Mouse (Mus musculus) liver, embryonic 14.5 days (tissue): ENCODE data around the gene Pla2g4d. TPM values are rescaled to one million over a fixed set of nuclear protein-coding genes. Genes with fewer than 3 reads are reported as not detected.

Experiments
- ATAC-seq: fragments of 200-750 bp; cut with Nextera tagmentation; 2 replicates; pipeline ENCODE4 v1.8.0; 2017; ENCODE audit warnings: moderate number of reproducible peaks, mild to moderate bottlenecking, moderate library complexity; ENCODE audit not compliant: insufficient read depth
- DNase-seq, 3 experiments: peaks; one replicate each; pipeline ENCODE4 v3.0.0-alpha.2; 2012 to 2013; ENCODE audit warnings: low read depth in 3 of 3, low spot score in 3 of 3
- H3K27ac ChIP-seq: fragments of 300-500 bp; sonication (generic); 2 replicates; pipeline ENCODE4 v1.5.1; 2014; ENCODE audit warnings: moderate library complexity, mild to moderate bottlenecking, control low read depth, inconsistent platforms
- H3K27me3 ChIP-seq: fragments of 300-500 bp; sonication (generic); 2 replicates; pipeline ENCODE4 v1.6.1; 2014; ENCODE audit warnings: mild to moderate bottlenecking, low read length, moderate library complexity; ENCODE audit not compliant: control insufficient read depth, insufficient read depth
- H3K36me3 ChIP-seq: fragments of 300-500 bp; sonication (generic); replicated peaks from 2 replicates; pipeline ENCODE4 v1.6.1; 2014; ENCODE audit warnings: low read depth; ENCODE audit not compliant: control insufficient read depth, insufficient read depth
- H3K4me1 ChIP-seq, 2 experiments: fragments of 200-500 bp in 1 of 2; fragments of 300-500 bp in 1 of 2; sonication (generic) in 1 of 2; replicated peaks; 2 replicates each; pipeline ENCODE4 v1.6.1; 2012 to 2014; ENCODE audit warnings: antibody characterized with exemption in 1 of 2, inconsistent platforms in 1 of 2, low read length in 1 of 2; ENCODE audit not compliant: control insufficient read depth in 2 of 2, insufficient read depth in 2 of 2
- H3K4me2 ChIP-seq: fragments of 300-500 bp; sonication (generic); 2 replicates; pipeline ENCODE4 v1.6.1; 2014; ENCODE audit warnings: low read depth, mild to moderate bottlenecking, control low read depth, moderate library complexity
- H3K4me3 ChIP-seq, 2 experiments: fragments of 200-500 bp in 1 of 2; fragments of 300-500 bp in 1 of 2; sonication (generic) in 1 of 2; 2 replicates each; pipeline ENCODE4 v1.5.1; 2012 to 2014; ENCODE audit warnings: low read depth in 2 of 2, low read length in 2 of 2, mild to moderate bottlenecking in 2 of 2, control low read depth in 1 of 2, inconsistent platforms in 1 of 2, moderate library complexity in 1 of 2; ENCODE audit not compliant: insufficient read depth in 1 of 2
- H3K9ac ChIP-seq: fragments of 300-500 bp; sonication (generic); replicated peaks from 2 replicates; pipeline ENCODE4 v1.6.1; 2014; ENCODE audit warnings: mild to moderate bottlenecking, control low read depth, moderate library complexity
- H3K9me3 ChIP-seq: fragments of 300-500 bp; sonication (generic); 2 replicates; pipeline ENCODE4 v1.6.1; 2016; ENCODE audit warnings: low read length, mixed read lengths; ENCODE audit not compliant: control insufficient read depth
- CTCF ChIP-seq: IDR thresholded peaks from 2 replicates; pipeline ENCODE4 v1.5.1; 2016; ENCODE audit warnings: antibody characterized with exemption, low read depth, control low read depth
- EP300 ChIP-seq: IDR thresholded peaks from 2 replicates; pipeline ENCODE4 v1.6.1; 2016; ENCODE audit warnings: antibody characterized with exemption, low read depth
- WGBS: fragments of 180-500 bp; shearing (Covaris S2); extraction: QIAGEN DNeasy Blood & Tissue Kit; methylation state at CpG from one replicate; pipeline ENCODE4 v1.1.7; 2014; ENCODE audit not compliant: insufficient replicate concordance; 5-methylcytosine and 5-hydroxymethylcytosine counted together
- polyA plus RNA-seq, 2 experiments: library from polyadenylated mRNA; depleted of rRNA in 1 of 2; stranded (reverse) in 1 of 2; unstranded in 1 of 2; fragments of >200 nt; fragmentation: Nextera tagmentation in 1 of 2; extraction: Ambion mirVana in 1 of 2; gene quantifications; 2 replicates each; pipeline versions ENCODE4 v1.2.1 to v1.2.3; 2012 to 2014

Gene Pla2g4d
- polyA plus RNA-seq, 2 experiments: not detected

DNA sequence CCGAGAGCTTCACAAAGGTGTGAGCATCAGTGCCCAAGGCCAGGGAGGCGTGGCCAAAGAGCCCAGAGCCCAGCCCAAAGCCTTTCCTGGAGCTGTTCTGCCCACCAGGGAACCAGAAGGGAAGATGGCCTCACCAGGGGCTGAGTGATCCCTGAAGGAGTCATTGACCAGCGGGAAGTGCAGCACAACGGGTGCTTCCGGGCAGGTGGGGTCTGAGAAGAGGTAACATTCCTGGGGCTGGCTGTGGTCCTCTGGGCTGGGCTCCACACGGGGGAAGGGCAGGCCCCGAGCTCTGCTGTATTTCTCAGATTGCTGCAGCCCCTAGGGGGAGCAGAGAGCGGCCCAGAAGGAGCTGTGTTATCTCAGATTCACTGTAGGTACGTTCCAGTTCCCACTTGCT lies 20.4 kb downstream of the Pla2g4d start:
- Histone ChIP-seq H3K4me1 (no peaks in the 10 kb centered on the region), H3K36me3 (no peaks in the 10 kb centered on the region), H3K4me2 (no peak overlapping the region), H3K9me3 (no peaks in the 10 kb centered on the region), H3K9ac (no peak overlapping the region), H3K4me3 (no peak overlapping the region), H3K27me3 (no peaks in the 10 kb centered on the region), H3K27ac (no peak overlapping the region)
- 6% methylated on average over 9 of the region's 9 CpGs for WGBS
- ATAC-seq (no peak), DNase-seq (no peak)
- no peak for TF ChIP-seq CTCF
- TF ChIP-seq EP300: no peak

DNA sequence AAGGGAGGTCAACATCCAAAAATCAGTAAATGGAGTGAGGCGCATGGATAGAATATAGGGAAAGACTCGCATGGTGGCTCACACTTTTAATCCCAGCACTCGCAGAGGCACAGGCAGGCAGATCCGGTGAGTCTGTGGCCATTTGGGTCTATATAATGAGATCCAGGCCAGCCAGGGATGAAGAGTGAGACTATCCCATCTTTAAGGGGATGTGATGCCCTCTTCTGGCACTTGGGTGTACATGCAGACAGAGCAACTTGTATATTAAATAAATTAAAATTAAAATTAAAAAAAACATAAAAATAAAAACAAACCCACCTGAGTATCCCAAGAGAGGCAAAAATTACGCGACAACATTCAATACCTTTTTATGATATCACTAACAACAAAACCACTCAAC lies 23.5 kb downstream of the Pla2g4d start:
- Histone ChIP-seq H3K27ac (no peak overlapping the region), H3K27me3 (no peaks in the 10 kb centered on the region), H3K4me2 (no peak overlapping the region), H3K4me1 (no peaks in the 10 kb centered on the region), H3K9ac (no peak overlapping the region), H3K9me3 (no peaks in the 10 kb centered on the region), H3K36me3 (no peaks in the 10 kb centered on the region), H3K4me3 (no peak overlapping the region)
- DNase-seq (no peak), ATAC-seq (no peak)
- 61% methylated on average over 6 of the region's 6 CpGs for WGBS
- TF ChIP-seq EP300: no peak
- no peak for TF ChIP-seq CTCF

DNA sequence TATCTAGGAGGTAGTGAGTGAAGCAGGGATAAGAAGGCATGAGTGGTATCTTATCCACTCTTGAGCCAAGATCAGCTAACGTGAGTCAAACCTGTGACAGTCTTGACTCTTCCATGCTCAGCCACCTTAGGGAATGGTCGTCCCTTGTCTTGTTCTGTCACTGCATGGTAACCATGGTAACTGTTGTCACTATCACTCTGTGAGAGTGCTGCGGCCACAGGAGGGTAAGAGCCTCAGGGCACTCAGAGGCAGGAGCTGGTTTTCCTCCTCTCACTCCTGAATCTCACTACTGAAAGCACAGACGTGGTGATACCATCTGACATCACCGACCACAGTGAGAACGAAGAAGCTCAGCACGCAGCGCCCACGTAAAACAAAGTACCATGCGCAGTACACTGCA lies 24.1 kb downstream of the Pla2g4d start:
- 50% methylated on average over 10 of the region's 10 CpGs for WGBS
- no peak overlapping the region for H3K4me3 ChIP-seq
- H3K4me2 ChIP-seq: no peak overlapping the region
- H3K9ac ChIP-seq: no peak overlapping the region
- no peaks in the 10 kb centered on the region for H3K4me1 ChIP-seq
- no peak for TF ChIP-seq CTCF
- TF ChIP-seq EP300: no peak
- no peak for ATAC-seq
- H3K27ac ChIP-seq: no peak overlapping the region
- no peaks in the 10 kb centered on the region for H3K36me3 ChIP-seq
- H3K27me3 ChIP-seq: no peaks in the 10 kb centered on the region
- H3K9me3 ChIP-seq: no peaks in the 10 kb centered on the region
- no peak for DNase-seq

DNA sequence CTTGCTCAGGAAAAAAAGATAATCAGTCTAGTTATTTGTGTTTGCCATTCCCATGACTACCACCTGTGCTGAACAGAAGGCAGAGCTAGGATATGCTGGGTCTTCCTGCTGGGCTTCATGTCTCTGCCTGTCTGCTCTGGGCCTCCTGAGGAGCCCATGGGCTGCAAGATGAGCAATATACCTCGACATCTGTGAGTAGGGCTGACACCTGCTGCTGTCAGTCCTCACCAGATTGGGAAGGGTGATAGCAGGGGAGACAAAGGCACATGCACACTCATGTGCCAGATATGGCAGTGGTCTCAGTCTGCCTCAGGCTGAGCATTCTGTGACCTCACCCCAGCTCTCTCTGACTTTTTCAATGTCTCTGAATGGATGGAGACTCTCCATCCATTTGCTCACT lies 26.1 kb downstream of the Pla2g4d start:
- Histone ChIP-seq H3K27me3 (no peaks in the 10 kb centered on the region), H3K4me1 (no peaks in the 10 kb centered on the region), H3K27ac (no peak overlapping the region), H3K9ac (no peak overlapping the region), H3K4me2 (no peak overlapping the region), H3K4me3 (no peak overlapping the region), H3K36me3 (no peaks in the 10 kb centered on the region), H3K9me3 (no peaks in the 10 kb centered on the region)
- 5% methylated on average over 1 of the region's 1 CpGs for WGBS
- ATAC-seq: no peak
- TF ChIP-seq CTCF (no peak), EP300 (no peak)
- DNase-seq: no peak

DNA sequence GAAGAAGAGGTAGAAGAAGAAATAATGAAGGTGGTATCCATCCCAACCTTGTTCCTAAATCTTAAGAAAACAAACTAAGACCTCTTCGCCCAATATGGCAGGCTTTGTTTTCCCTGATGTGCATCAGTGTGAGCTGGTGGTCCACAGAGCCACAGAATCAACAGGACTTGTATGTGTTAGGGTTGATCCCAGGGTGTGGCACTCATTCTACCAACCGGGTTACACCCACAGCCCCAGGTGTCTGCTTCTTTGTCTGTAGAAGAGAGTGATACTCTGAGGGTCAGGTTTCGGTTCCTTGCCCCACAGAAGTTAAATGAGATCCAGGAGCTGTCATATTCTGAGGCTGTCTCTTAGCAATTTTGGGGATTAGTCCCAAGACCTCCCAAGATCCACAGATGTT lies 27.7 kb downstream of the Pla2g4d start:
- Histone ChIP-seq H3K4me2 (no peak overlapping the region), H3K9me3 (no peaks in the 10 kb centered on the region), H3K9ac (no peak overlapping the region), H3K27me3 (no peaks in the 10 kb centered on the region), H3K27ac (no peak overlapping the region), H3K4me3 (no peak overlapping the region), H3K4me1 (no peaks in the 10 kb centered on the region), H3K36me3 (no peaks in the 10 kb centered on the region)
- DNase-seq (no peak), ATAC-seq (no peak)
- TF ChIP-seq CTCF (no peak), EP300 (no peak)
- 53% methylated on average over 3 of the region's 3 CpGs for WGBS

DNA sequence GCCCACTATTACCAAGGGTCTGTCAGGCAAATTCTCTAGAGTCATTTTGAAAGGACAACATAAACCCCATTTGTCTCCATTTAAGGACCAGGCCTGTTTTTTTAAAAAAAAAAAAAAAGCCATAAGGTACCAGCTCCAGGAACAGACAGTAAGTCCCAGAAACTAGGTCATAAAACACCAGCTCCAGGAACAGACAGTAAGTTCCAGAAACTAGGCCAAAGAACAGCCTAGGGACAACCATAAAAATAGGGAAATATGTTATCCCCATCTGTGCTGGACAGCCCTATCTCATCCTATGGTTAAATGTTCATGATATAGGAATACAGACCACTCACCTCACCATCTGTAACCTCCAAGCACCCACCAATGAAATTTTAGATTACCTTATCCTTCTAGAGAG lies 32.7 kb downstream of the Pla2g4d start:
- ATAC-seq: no peak
- Histone ChIP-seq H3K27me3 (no peaks in the 10 kb centered on the region), H3K4me2 (no peak overlapping the region), H3K27ac (no peak overlapping the region), H3K4me1 (no peaks in the 10 kb centered on the region), H3K36me3 (no peaks in the 10 kb centered on the region), H3K9ac (no peak overlapping the region), H3K9me3 (no peaks in the 10 kb centered on the region), H3K4me3 (no peak overlapping the region)
- no peak for DNase-seq
- TF ChIP-seq EP300 (no peak), CTCF (no peak)
